Mouse (Mus musculus) cerebellum, adult 8-10 months (tissue): ENCODE measurements around the gene Carmil3.

Experiments
- DNase-seq: peaks from one replicate; pipeline ENCODE4 v3.0.0; 2022

Carmil3 gene

DNA sequence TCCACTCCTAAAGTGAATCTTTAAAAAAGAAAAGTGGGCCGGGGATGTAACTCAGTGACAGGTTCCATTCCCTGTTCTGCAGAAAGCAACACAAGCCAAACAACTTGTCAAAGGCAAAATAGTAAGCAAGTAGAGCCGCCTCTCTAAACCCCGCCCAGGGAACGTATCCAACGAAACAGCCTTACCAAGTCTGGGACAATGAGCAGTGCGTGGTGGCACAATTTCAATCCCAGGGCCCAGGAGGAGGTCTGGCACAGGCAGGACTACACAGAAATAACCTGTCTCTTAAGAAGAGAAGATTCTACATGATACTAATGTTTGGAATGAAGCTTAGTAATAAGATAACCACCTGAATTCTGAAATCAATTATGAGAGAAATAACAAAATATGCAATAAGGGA, 59.7 kb downstream of the Carmil3 start:
- no peak for DNase-seq

GRCm38 (mm10) chr14:55551347-55551746, 60.9 kb downstream of the Carmil3 start:
- no peak for DNase-seq

DNA sequence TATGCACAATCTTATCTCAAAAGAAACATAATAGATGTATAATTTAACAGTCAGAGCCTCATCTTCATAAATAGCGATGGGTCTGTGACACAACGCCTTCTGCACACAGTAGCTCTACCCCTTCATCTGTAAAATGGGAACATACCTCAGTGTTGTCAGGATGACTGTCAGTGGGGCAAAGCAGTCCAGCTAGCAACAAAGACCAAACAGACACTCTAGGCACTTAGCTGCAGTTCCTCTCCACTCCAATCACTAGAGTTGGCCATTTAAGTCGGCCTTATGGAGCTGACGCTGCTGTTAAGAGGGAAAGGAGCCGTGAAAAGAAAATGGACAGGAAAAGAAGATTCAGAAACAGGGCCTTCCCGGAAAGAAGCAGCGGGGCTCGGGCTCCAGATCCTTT, 61.3 kb downstream of the Carmil3 start:
- no peak for DNase-seq

- no peak for DNase-seq
These were observed 64.2 kb downstream of the Carmil3 start for GRCm38 (mm10) chr14:55554635-55555034.

- DNase-seq, result no peak
These were observed 65.3 kb downstream of the Carmil3 start for GRCm38 (mm10) chr14:55555788-55556187.

DNA sequence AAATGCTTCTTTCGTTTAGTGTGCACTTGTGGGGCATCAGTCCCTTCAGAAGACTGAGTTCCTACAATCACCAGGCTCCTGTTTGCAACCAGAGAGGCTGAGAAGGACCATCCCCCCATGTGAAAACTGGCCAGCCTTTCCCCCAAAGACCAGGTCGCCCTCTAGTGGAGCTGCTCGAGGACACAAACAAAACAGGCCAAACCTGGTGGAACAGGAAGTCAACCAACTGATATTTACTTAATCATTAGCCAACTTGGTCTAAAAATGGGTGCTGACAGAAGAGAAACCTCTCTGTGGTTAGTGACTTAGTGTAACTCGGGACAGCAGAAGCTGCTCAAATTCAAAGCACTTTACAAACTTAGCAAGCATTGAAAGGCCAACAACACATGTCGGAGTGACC, 66.6 kb downstream of the Carmil3 start:
- peak; percentile 75 for DNase-seq

GRCm38 (mm10) chr14:55557587-55557986, 67.1 kb downstream of the Carmil3 start:
- DNase-seq, result no peak
